Mouse (Mus musculus) ES-E14 (cell line): ENCODE data around the gene Gramd1b. TPM values are rescaled to one million over a fixed set of nuclear protein-coding genes. Genes with fewer than 3 reads are reported as not detected.
A peak's percentile ranks its signal among the peaks of the same experiment; 100 is the strongest.

Source experiments
- DNase-seq: peaks from one replicate; pipeline ENCODE4 v3.0.0-alpha.2; 2013; ENCODE audit warnings: low read depth, low spot score
- H3K27ac ChIP-seq: 2 replicates; pipeline ENCODE4 v1.5.1; 2012; ENCODE audit warnings: low read depth, mild to moderate bottlenecking, low read length, moderate library complexity, mixed read lengths; ENCODE audit not compliant: poor library complexity, insufficient read depth, severe bottlenecking
- H3K36me3 ChIP-seq: 2 replicates; pipeline ENCODE4 v1.6.1; 2012; ENCODE audit warnings: mild to moderate bottlenecking, low read length, moderate library complexity, mixed read lengths; ENCODE audit not compliant: control insufficient read depth, poor library complexity, insufficient read depth, severe bottlenecking
- H3K4me1 ChIP-seq, 2 experiments: fragments of 150-350 bp in 1 of 2; sonication (generic) in 1 of 2; 2 replicates each; pipeline ENCODE4 v1.6.1; 2012; ENCODE audit warnings: low read length in 2 of 2, mild to moderate bottlenecking in 1 of 2, mixed read lengths in 1 of 2; ENCODE audit not compliant: control insufficient read depth in 2 of 2, insufficient read depth in 2 of 2, poor library complexity in 1 of 2
- H3K4me3 ChIP-seq, 2 experiments: fragments of 150-350 bp in 1 of 2; sonication (generic) in 1 of 2; 2 replicates each; pipeline ENCODE4 v1.5.1; 2012; ENCODE audit warnings: low read length in 2 of 2, low read depth in 1 of 2, mild to moderate bottlenecking in 1 of 2, mixed read lengths in 1 of 2; ENCODE audit not compliant: insufficient read depth in 1 of 2, poor library complexity in 1 of 2, severe bottlenecking in 1 of 2
- H3K9ac ChIP-seq: 2 replicates; pipeline ENCODE4 v1.6.1; 2012; ENCODE audit warnings: low read depth, mild to moderate bottlenecking, low read length, mixed read lengths; ENCODE audit not compliant: poor library complexity, insufficient read depth, severe bottlenecking
- H3K9me3 ChIP-seq: fragments of 150-350 bp; sonication (generic); 2 replicates; pipeline ENCODE4 v1.6.1; 2012; ENCODE audit warnings: low read depth, mild to moderate bottlenecking, low read length; ENCODE audit not compliant: control insufficient read depth, insufficient read depth
- CHD2 ChIP-seq: IDR thresholded peaks from 2 replicates; pipeline ENCODE4 v1.6.1; 2014; ENCODE audit warnings: mild to moderate bottlenecking, low read depth, low read length, inconsistent platforms
- HCFC1 ChIP-seq: IDR thresholded peaks from 2 replicates; pipeline ENCODE4 v1.6.1; 2012; ENCODE audit warnings: low read length, inconsistent platforms, borderline replicate concordance; ENCODE audit not compliant: insufficient read depth
- MAFK ChIP-seq: IDR thresholded peaks from 2 replicates; pipeline ENCODE4 v1.6.1; 2014; ENCODE audit warnings: mild to moderate bottlenecking, low read depth, low read length, inconsistent platforms; ENCODE audit not compliant: insufficient read depth
- ZC3H11A ChIP-seq: IDR thresholded peaks from 2 replicates; pipeline ENCODE4 v1.6.1; 2012; ENCODE audit warnings: low read depth, mild to moderate bottlenecking, inconsistent platforms, low read length, borderline replicate concordance
- ZNF384 ChIP-seq: IDR thresholded peaks from 2 replicates; pipeline ENCODE4 v1.6.1; 2012; ENCODE audit warnings: low read depth, low read length, inconsistent platforms
- in situ Hi-C, 2 experiments: fragments of 600-800 bp; cut with MboI; formaldehyde crosslinking; loops; one replicate each; pipeline ENCODE4 v1.15.1; 2025; ENCODE audit warnings: low sequenced_read_pairs in 2 of 2, inconsistent platforms in 1 of 2; ENCODE audit not compliant: unreplicated experiment in 2 of 2
- total RNA-seq: library from RNA; depleted of rRNA; stranded (reverse); fragments of 300-350 nt; gene quantifications from 2 replicates; pipeline ENCODE4 v1.2.3, GENCODE M21; 2012

Gramd1b gene
- total RNA-seq, 1 experiment: 24.1 TPM

DNA sequence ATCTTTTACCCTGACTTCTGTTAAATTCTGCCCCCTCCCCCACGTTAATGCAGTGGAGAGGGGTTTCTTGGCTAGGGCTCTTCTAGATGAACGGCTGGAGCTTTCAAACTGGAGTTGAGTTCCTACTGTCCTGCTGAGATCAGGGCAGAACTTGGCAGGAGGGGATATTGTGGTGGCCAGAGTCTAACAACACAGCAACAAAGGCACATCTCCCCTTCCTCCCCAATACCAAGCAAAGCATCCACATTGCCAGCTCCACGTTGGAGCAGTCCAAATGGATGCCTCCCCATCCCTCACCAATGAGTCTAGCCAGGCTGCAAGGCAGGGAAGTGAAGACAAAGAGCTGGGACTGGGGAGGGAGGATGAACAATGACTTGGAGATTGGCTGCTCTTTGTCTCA, 49.9 kb downstream of the Gramd1b start:
- Histone ChIP-seq H3K4me1 (no peaks in the 10 kb centered on the region), H3K9me3 (no peaks in the 10 kb centered on the region), H3K36me3 (no peaks in the 10 kb centered on the region), H3K27ac (no peak overlapping the region), H3K4me3 (no peak overlapping the region), H3K9ac (no peak overlapping the region)
- TF ChIP-seq MAFK (no peak), ZNF384 (no peak), CHD2 (no peak), ZC3H11A (no peak), HCFC1 (no peak)
- in situ Hi-C loops: no loop called here
- DNase-seq: no peak

GRCm38 (mm10) chr9:40479333-40479732, 51.9 kb downstream of the Gramd1b start:
- in situ Hi-C loops: no loop called here
- no peak for TF ChIP-seq CHD2
- peak; percentile 60; the same call in 1 of the 2 replicates for TF ChIP-seq ZC3H11A
- no peak for DNase-seq
- no peaks in the 10 kb centered on the region for H3K4me1 ChIP-seq
- H3K9ac ChIP-seq: no peak overlapping the region
- no peaks in the 10 kb centered on the region for H3K36me3 ChIP-seq
- H3K9me3 ChIP-seq: no peaks in the 10 kb centered on the region
- H3K4me3 ChIP-seq: no peak overlapping the region
- H3K27ac ChIP-seq: no peak overlapping the region

DNA sequence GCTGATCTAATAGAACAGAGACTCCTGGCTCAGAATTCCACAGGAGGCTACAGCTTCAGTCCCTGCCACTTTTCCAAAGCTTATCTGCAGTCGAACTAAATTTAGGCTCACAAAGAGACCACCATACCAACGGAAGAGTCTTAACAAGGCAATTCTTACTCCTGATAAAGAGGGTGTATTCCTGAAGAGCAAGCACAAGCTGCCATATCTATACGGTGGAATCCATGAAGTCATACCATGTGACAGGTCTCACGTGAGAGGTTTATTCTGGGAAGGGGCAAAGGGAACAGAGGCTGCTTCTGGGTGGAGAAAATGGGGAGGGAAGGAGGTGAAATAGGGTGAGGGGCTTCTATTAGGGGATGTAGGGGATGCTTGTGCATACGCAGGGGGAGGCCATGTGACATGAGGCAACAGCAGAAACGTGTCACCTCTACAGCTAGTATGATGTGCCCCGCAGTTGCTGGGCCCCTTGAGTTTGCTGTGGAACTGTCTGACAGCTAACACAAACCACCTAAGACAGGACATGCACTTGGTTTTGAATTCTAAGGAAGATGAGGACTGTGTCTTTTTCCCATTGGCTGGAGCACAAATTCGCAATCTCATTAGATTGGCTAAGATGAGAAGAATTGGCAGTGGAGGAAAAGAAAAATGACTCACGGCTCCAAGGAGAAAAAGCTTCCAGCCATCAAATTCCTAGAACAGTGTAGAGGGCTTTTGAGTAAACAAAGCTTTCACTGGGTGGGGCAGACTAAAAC, 52.9 kb downstream of the Gramd1b start:
- no peaks in the 10 kb centered on the region for H3K36me3 ChIP-seq
- no peak overlapping the region for H3K27ac ChIP-seq
- no peaks in the 10 kb centered on the region for H3K4me1 ChIP-seq
- in situ Hi-C loops: no loop called here
- H3K4me3 ChIP-seq: no peak overlapping the region
- TF ChIP-seq ZC3H11A (no peak), MAFK (no peak)
- DNase-seq: no peak
- no peaks in the 10 kb centered on the region for H3K9me3 ChIP-seq
- H3K9ac ChIP-seq: no peak overlapping the region

- TF ChIP-seq MAFK: no peak
- no peak for TF ChIP-seq ZC3H11A
- TF ChIP-seq ZNF384: no peak
- TF ChIP-seq HCFC1: no peak
- no peak for TF ChIP-seq CHD2
- Histone ChIP-seq H3K4me3 (no peak overlapping the region), H3K4me1 (no peaks in the 10 kb centered on the region), H3K27ac (no peak overlapping the region), H3K9me3 (no peaks in the 10 kb centered on the region), H3K9ac (no peak overlapping the region), H3K36me3 (no peaks in the 10 kb centered on the region)
- no peak for DNase-seq
- in situ Hi-C loops: no loop called here
These were observed 53.6 kb downstream of the Gramd1b start for GRCm38 (mm10) chr9:40477611-40478010.

GRCm38 (mm10) chr9:40476098-40476497, 55.1 kb downstream of the Gramd1b start:
- Histone ChIP-seq H3K4me1 (no peaks in the 10 kb centered on the region), H3K9ac (no peak overlapping the region), H3K27ac (no peak overlapping the region), H3K9me3 (no peaks in the 10 kb centered on the region), H3K4me3 (no peak overlapping the region), H3K36me3 (no peaks in the 10 kb centered on the region)
- in situ Hi-C loops: no loop called here
- TF ChIP-seq ZNF384 (no peak), ZC3H11A (no peak), MAFK (no peak), CHD2 (no peak), HCFC1 (no peak)
- DNase-seq: no peak
